Mouse (Mus musculus): ENCODE measurements at regions not wholly inside any gene's neighbourhood (a gene's known extent, or its start where the extent isn't known, plus 50 kb on each side); places are given as distances from the start of the nearest gene placed in this dataset.

DNA sequence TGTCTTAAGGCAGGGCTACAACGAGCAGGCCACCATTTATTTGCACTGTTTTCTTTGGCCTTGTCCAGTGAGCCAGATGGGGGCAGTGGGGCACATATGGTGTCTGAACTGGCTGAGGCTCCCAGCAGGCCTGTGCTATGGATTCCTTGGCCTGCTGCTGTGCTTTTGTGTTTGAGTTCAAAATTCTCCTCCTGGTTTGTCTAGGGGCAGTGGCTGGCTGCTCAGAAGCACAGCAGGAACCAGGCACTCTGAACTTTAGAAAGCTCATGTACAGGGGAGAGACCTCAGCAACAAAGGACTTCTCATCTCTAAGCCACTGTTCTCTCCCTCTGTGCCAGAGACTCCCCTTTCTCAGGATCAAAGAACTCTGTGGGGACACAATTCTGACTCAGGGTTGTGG lies 370.9 kb downstream of the Bckdhb start:
- no peak for DNase-seq (ENCODE audit: low spot score)

DNA sequence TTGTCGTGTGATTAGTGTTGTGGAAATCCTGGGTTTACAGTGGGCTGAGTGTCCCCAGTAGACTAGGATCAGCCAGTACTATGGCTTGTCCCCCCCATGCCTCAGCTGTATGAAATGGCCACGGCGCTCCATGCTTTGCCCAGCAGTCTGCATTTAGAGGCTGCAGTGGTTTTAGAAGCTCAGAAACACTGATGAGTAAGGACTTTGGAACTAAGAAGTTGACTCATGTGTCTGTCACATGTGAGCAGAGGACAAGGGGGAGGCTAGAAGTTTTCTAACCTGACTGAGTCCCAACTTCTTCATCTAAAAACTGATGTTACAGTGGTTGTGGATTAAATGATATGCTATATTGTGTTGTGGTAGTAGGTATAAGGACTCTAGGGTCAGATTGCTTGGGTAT lies 371.5 kb downstream of the Bckdhb start:
- no peak for DNase-seq (ENCODE audit: low spot score)

DNA sequence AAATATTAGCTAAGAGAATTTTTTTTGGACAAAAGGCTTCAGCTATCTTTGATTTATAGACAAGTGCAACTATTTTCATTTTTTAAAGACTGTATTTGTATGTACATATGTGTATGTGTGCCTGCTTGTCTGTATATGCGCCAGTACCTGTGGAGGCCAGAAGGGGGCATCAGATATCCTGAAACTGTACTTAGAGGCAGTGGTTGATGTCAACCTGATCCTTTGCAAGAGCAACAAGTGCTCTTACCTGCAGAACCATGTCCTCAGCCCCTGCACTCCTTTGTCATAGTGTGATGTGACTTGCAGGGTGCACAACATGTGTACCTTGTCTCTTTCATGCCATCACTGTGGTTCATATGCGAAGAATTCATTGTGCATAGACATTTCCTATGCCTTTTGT lies 379.5 kb downstream of the Bckdhb start:
- DNase-seq (ENCODE audit: low spot score): no peak

DNA sequence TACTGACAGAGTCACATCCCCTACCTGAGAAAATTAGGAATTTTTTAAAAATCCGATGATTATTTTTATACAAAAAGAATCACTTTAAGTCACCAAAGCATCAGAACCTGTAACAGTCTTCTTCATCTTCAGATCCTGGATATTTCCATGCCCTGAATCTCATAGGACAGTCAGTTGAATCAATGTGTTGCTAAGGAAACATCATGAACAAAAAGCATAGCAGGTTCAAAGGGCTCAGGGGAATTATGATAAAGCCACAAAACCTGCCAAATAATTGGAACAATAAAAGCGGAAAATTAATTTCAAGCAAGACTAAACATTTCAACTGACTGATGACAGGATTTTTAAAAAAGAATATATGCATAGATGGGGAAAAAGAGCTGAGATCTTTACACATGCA lies 393.9 kb downstream of the Bckdhb start:
- no peak for DNase-seq (ENCODE audit: low spot score)

DNA sequence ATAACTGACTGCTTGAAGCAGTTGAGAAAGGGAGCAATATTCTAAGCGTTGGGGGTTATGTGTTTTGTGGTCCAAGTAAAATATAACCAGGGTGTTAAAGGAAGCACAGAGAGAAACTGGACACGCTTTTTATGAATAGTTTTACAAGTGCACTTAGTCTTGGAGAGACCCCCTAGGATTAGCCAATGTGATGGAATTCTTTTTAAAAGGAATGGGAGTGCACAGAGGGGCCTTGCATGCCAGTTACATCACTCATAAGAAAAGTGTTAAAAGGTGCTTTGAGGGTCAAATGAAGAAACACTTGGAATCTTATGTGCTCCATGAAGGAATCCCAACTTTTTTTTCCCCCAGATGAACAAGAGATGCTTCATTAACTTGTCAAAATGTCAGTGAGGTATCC lies 394.4 kb downstream of the Bckdhb start:
- no peak for DNase-seq (ENCODE audit: low spot score)

DNA sequence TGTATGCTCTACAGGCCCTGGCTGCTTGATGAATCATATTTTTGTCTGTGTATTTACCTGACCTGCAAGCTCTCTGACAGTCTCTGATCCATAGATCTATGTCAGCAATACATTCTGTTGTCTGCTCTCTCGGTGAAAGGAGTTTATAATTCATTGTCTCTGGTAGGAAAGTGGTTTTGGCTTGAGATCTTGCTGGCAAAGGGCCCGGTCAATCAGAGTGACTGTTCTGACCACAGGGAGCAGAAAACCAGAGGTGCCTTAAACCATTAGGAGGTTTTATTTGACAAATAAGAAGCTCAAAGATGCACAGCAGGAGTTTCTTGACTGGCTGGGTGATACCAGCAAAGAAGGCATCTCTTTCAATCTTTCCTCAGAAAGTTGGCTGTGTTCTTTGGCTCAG lies 398.2 kb downstream of the Bckdhb start:
- no peak for DNase-seq (ENCODE audit: low spot score)

DNA sequence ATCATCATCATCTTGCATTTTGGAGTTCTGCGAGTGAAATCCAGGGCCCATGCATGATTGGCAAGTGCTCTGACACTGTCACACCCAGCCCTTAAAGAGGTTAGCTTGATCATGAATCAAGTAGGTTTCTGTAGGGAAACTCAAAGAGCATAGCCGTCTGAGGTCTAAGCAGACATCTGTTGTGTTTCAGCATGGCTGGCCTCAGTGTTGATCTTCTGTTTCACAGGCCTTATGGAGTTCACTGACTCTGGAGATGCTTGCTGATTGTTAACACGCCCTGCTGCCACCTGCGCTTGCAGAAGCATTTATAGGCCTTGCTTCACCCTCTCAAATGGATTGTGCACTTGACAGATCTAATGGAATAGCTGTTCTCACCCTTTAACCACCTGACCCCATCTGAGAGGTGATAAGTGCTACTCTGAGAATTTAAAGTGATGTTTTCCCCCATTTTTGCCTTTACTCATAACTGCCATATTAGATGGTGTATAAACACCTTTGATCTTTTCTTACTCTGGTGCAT lies 406.2 kb downstream of the Bckdhb start:
- no peak for DNase-seq (ENCODE audit: low spot score)

DNA sequence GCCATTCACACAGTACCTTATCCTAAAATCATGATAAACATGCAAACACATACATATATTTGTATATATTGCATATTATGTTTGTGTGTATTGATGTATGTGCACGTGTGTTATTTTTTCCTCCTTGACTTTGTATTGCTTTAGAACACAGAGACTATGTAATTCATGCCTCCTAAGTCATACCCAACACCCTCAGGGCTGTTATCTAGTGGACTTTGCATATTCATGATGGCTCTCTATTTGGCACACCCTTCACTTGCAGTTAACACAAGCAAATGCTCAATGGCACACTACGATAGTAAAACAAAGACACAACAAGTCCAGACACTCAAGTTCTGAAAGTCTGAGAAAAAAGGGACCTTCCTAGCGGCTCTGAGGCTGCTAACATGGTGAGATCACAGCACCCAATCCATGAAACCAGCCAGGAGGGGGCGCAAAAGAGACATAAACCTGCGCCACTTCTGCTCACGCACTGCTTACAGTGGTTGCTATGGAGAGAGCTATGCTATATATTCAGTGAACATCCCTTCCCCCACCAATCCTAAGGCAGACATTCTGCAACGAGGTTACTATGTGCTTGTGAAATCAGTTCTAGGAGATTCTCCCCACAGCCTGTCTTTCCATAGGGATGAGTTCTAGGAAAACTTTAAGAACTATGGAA lies 418.6 kb downstream of the Bckdhb start:
- peak; percentile 57 for DNase-seq (ENCODE audit: low spot score)

DNA sequence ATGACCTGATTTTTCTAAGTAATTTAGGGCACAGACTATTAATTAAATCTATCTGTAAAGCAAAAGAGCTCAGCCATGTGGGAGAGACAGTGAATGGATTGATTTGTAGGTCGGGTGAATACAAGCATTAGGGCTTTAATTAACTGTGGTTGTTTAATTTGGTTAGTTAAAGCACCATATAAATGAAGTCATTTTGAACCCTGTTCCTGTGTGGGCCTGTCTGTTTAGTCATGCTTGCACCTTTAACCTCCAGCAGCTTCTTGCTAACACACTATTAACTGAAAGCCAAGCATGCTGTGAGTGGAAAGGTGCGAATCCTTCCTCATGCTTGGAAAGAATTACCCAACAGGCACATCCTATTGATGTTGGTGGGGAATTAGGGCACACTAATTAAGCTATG lies 425.3 kb downstream of the Bckdhb start:
- no peak for DNase-seq (ENCODE audit: low spot score)

DNA sequence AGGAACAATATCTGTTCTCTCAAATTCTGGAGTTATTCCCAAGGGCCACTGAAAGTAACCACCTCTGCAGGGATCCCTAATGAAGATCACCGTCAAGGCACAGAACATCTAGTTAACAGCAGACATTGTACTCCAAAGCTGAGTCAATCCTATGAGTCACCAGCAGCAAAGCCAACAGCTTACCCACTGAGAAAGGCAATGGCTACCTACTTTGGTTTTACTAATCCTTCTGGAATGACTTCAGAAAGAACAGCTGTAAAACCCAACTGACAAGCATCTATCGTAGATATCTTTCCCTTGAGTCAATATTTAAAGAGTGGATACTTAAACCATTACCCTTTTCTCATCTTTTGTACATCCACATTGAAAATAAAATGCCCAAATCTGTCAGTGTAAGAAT lies 429.5 kb downstream of the Bckdhb start:
- DNase-seq (ENCODE audit: low spot score): no peak

DNA sequence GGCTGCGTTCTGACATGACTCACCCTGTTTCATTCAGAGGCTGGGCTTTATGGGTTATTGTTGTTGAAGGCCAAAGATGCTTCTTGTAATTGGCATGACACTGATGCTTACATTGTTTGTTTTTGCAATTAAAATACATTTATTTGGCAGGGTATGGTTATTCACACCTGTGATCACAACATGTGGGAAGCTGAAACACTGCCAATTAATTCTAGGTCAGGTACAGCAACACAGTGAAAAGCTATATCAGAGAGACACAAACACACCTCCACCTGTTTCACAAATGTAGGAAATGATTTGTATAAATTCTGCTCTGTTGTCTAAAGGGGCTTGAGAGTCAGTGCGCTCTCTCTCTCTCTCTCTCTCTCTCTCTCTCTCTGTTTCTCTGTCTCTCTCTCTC lies 431.2 kb downstream of the Bckdhb start:
- DNase-seq (ENCODE audit: low spot score): no peak

DNA sequence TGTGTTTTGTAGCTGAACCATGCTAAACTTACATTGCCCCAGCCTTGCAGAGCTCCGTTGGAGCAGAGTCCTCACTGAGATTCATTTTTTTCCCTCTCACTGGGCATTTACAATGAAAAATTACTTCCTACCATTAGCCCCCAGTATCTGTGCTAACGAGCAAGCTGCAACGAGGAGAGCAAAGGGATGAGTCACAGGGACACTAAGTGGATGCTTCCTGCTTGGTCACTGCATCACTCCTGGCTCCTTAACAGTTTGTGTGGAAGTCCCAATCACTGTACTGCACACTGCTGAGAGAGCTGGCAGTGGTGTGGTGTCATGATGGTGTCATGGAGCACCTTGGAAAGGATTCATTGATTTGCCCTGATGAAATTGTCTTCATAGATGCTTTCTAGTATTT lies 434.9 kb downstream of the Bckdhb start:
- DNase-seq (ENCODE audit: low spot score): no peak

DNA sequence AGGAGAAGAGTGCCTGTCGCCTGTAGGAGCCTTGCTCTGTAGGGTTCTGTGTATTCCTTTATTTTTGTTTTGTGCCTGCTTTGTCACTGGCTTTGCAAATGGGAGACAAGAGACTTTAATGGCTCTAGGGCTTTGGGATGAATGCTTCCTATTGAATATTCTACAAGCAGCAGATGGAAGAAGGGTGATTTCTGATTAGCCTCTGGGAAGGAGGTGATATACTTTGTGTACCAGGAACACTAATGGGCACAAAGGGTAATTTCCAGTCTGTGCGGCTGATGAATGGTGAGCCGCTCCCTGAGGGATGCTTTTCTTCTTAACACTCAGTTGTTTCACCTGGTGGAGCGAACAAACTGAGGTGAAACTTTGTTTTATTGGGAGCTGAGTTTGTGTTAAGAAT lies 435.5 kb downstream of the Bckdhb start:
- DNase-seq (ENCODE audit: low spot score): no peak

DNA sequence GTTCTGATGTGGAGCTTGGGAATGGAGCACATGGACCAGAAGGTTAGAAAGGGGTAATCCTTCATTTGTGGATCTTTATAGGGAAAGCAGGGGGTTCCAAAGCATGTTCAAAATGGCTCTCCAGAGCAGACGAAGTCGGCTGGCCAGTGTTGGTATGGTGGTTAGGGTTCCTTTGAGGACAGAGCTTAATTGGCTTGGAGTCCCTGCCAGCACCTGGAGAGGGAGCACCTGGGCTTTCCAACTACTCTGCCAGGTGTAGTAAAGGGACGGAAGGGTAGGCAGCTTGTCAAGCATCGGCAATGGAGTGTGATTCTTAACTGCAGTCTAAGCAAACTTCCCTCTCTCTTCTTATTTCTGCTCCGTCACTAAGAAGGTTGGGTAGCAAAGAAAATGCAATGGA lies 438.5 kb downstream of the Bckdhb start:
- DNase-seq (ENCODE audit: low spot score): no peak

DNA sequence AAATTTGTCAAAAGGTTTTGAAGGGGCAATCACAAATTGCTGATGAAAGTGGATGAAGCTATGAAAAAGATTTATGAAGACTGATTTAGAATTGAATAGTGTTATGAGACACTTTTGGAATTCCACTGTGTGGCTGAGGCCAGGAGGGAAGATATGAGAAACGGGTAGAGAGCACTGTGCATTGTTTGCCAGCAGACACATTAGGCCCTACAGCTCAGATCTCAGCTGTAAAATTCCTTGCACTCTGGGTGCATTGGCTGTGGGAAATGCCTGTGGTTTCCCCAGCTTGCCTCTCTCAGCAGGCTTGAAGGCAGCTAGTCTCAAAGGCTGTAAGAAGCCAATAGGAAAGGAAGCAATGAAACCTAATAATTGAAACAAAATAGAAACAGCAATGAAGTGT lies 444.3 kb downstream of the Bckdhb start:
- no peak for DNase-seq (ENCODE audit: low spot score)

DNA sequence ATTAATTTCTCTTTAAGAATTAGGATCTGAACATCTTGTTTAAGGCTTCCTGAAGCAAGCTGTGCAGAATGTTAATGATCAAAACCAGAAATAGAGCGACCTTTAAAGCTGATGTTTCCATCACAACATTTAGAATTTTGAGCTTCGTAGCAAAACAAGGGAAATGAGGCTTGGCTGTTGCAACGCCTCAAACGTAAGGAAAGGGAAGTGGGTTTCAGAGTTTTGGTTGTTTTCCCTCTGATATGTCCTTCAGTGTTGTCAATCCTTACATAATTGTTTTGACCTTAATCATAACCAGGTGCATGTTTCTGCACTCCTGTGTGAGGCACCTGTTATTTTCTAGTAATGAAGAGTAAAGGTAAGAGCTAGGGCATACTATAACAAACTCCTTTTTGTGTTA lies 445.3 kb downstream of the Bckdhb start:
- DNase-seq (ENCODE audit: low spot score): no peak

DNA sequence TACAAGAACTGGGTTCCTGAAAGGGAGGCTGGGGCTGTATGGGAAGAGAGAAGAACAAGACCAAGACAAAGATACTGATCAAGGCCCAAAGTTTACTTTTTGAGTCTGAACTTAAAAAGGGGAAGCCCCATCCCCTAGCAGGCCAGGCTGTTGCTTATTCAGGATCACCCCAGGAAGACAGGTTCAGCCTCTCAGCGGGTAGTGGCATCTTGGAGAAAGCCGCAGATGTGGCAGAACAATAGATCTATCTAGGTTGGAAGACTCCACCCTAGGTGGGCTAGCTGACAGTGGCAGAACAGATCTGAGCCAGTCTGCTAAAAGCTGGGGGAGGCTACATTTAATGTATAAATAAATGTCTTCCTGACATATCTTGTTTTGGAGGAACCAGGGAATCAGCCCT lies 450.8 kb downstream of the Bckdhb start:
- DNase-seq (ENCODE audit: low spot score): no peak

DNA sequence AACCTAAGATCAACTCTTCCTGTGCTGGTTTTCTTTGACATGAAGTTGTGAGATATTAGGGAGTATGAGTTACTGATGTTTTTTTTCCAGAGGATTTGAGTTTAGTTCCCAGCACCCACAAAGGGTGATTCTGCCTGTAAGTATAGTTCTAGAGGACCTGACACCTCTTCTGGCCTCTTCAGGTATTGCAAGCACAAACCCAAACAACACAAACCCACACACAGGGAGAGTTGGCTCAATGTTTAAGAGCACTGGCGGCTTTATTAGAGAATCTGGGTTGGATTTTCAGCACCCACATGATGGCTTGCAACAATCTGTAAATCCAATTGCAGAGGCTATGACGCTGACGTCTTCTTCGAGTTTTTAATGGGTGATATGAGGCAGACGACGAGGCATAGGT lies 451.7 kb downstream of the Bckdhb start:
- no peak for DNase-seq (ENCODE audit: low spot score)

DNA sequence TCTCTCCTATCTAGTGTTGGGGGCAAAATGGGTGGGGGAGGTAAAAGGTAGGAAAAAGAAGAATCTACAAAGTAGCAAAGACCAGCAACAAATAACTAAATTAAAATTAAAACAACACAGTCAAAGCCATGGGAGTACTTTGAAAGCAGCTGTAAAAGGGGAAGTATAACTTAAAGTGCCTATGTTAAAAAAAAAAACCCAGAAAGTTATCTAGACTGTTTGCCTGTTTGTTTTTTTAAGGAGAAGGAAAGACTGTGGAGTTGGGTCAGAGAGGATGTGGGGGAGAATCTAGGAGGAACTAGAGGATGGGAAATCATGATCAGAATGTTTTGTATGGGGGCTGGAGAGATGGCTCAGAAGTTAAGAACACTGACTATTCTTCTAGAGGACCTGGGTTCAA lies 457.0 kb downstream of the Bckdhb start:
- DNase-seq (ENCODE audit: low spot score): no peak

DNA sequence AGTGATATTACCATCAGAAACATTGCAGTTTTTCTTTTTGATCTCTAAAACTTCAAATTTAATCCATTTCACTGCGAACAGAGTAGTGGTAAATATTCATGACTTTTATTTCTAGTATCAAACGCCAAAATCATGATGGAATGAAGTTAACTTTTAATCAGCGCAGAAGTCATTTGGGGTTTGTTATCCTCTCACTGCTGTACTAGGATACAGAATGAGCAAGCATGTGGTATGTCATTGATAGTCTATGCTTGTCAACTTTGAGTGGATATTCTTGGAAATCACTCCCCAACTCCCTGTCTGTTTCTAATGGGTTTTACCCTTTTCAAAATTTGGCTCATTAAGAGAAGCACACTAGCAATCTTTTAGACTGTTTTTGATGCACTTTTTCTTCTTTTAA lies 464.9 kb downstream of the Bckdhb start:
- no peak for DNase-seq (ENCODE audit: low spot score)

DNA sequence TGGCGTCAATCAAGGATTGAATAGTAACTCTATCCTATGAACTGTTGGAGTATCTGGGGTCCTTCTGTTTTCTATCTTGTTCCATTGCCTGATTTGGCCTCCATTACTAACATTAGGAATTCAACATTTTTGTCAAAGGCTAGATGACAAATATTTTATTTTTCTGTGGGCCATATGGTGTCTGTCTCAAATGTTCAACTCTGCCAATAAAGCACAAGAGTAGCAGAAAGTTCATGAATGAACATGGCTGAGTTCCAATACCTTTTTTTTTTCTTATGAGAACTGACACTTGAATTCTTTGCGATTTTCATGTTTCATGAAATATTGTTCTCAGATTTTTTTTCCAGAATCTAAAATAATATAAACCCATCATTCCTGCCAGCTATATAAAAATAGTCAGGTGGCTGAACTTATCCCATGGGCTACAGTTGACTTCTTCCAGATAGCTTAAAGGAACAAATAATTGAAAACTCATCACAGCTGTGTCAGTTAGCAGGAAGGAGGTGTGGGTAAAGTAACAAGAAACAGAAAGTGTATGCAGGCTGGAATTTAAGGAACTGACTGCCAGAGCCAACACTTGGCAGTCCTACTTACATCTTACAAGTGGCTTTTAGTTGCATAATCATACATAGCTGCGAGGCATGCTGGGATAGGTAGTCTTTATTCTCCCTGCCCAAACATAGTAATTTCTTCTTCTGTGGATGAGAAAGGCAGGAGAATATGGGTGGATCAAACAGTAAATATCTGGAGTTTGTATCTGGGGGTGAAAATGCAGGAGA lies 469.8 kb downstream of the Bckdhb start:
- DNase-seq (ENCODE audit: low spot score): no peak

DNA sequence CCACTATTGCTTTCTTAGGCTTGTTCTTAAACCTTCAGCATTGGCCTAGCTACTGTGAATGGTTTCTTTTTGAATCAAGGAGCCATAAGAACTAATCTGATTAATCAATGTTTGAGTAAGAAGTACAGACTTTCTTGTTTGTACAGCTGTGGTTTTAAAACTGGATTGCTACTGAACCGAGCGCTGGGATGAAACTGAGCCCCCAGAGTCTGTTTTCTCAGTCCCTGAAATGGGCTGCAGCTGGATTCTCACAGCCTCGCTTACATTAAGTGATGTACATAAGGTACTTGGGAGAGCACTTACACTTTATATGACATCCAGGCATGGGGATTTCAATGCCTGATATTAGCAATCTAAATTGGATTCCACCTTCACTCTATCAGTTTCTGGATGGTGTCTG lies 474.5 kb downstream of the Bckdhb start:
- no peak for DNase-seq (ENCODE audit: low spot score)

DNA sequence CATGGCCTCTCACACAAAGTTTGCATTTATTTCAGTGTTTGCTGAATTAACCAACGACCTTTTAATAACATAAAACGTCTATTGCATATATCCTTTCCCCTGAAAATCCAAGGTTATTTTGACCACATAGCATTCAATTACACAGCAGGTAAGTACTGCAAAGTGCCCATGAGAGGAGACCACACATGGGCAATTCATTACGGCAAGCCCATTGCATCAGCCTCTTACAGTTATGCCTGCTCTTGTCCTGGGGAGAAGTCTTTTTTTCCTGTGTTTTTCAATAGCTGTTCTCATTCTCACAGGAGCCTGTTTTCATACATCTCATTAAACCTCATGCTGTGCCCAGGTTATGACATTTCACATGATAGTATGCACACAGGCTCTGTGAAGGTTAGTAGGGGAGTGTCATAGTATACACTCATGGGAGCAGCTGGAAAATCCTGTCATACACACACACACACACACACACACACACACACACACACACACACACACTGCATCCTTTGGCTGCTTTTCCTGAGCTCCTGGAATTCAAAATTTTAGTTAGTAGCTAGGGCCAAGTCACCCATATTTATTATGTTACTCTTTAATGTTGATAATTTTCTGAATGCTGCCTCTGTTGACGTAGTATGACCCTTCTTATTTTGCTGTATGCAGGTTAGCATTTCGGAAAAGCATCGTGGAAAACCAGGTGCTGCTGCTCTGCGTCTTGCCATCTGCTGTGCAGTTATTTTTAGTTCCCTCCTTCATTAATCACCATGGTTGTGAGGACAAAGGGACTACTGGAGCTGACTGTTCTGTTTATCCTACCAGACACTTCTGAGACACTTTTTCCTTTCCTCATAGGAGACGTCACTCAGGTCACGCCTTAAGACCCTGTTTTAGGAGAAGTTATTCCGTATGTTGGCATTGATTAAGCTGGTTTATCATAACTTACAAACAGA lies 483.6 kb downstream of the Bckdhb start:
- DNase-seq (ENCODE audit: low spot score): no peak

All from ovary, postnatal 14 days (tissue).